Mouse (Mus musculus) ES-Bruce4 (cell line): ENCODE measurements around the gene Ccl1.

Experiments
- CTCF ChIP-seq: IDR thresholded peaks from one replicate; pipeline ENCODE4 v1.8.1; 2011; ENCODE audit warnings: low read depth, low read length
- POLR2A ChIP-seq: IDR thresholded peaks from one replicate; pipeline ENCODE4 v1.8.1; 2011; ENCODE audit warnings: low read length; ENCODE audit not compliant: insufficient read depth

- TF ChIP-seq CTCF (no peak), POLR2A (no peak)
Observed at GRCm38 (mm10) chr11:82203706-82204105, 101.8 kb downstream of the Ccl1 start.
